Mouse (Mus musculus) limb, embryonic 12.5 days (tissue): Measurements from ENCODE around the gene Irf5. TPM values are rescaled to one million over a fixed set of nuclear protein-coding genes. Genes with fewer than 3 reads are reported as not detected.
A peak's percentile ranks its signal among the peaks of the same experiment; 100 is the strongest.

Source experiments
- ATAC-seq: fragments of 200-750 bp; cut with Nextera tagmentation; 2 replicates; pipeline ENCODE4 v1.8.0; 2017; ENCODE audit warnings: low read depth, moderate TSS enrichment; ENCODE audit not compliant: insufficient number of reproducible peaks, insufficient read depth, low FRiP score, low TSS enrichment
- H3K27ac ChIP-seq: fragments of 300-500 bp; sonication (generic); 2 replicates; pipeline ENCODE4 v1.5.1; 2016; ENCODE audit warnings: mild to moderate bottlenecking, moderate library complexity
- H3K27me3 ChIP-seq: fragments of 300-500 bp; sonication (generic); 2 replicates; pipeline ENCODE4 v1.6.1; 2016; ENCODE audit warnings: mild to moderate bottlenecking, moderate library complexity
- H3K36me3 ChIP-seq: fragments of 300-500 bp; sonication (generic); 2 replicates; pipeline ENCODE4 v1.6.1; 2016; ENCODE audit warnings: mild to moderate bottlenecking, moderate library complexity
- H3K4me1 ChIP-seq: fragments of 300-500 bp; sonication (generic); replicated peaks from 2 replicates; pipeline ENCODE4 v1.6.1; 2016
- H3K4me2 ChIP-seq: fragments of 300-500 bp; sonication (generic); 2 replicates; pipeline ENCODE4 v1.6.1; 2016; ENCODE audit warnings: mild to moderate bottlenecking, moderate library complexity
- H3K4me3 ChIP-seq: fragments of 300-500 bp; sonication (generic); replicated peaks from 2 replicates; pipeline ENCODE4 v1.5.1; 2016; ENCODE audit warnings: mild to moderate bottlenecking
- H3K9ac ChIP-seq: fragments of 300-500 bp; sonication (generic); replicated peaks from 2 replicates; pipeline ENCODE4 v1.6.1; 2016; ENCODE audit warnings: mild to moderate bottlenecking, moderate library complexity
- H3K9me3 ChIP-seq: fragments of 300-500 bp; sonication (generic); 2 replicates; pipeline ENCODE4 v1.6.1; 2016; ENCODE audit warnings: mild to moderate bottlenecking, moderate library complexity
- WGBS: fragments of 180-500 bp; shearing (Covaris S2); methylation state at CpG from one replicate; pipeline ENCODE4 v1.1.7; 2016; 5-methylcytosine and 5-hydroxymethylcytosine counted together
- polyA plus RNA-seq: library from polyadenylated mRNA; unstranded; fragments of >200 nt; fragmentation: Nextera tagmentation; extraction: Ambion mirVana; gene quantifications from 2 replicates; pipeline ENCODE4 v1.2.1, GENCODE M21; 2016

The Irf5 gene
- polyA plus RNA-seq, 1 experiment from 2014 or later = 1.7 TPM

GRCm38 (mm10) chr6:29506834-29507233 lies 19.6 kb upstream of the Irf5 start:
- Histone ChIP-seq H3K9me3 (no peaks in the 10 kb centered on the region), H3K4me1 (peaks cover 45% of the 10 kb centered on the region), H3K27me3 (no peaks in the 10 kb centered on the region), H3K27ac (no peak overlapping the region), H3K9ac (peak overlapping the region; percentile 79), H3K4me3 (peak overlapping the region; percentile 69), H3K36me3 (peaks cover 23% of the 10 kb centered on the region), H3K4me2 (peak overlapping the region; percentile 69)
- WGBS = 11% methylated on average over 8 of the region's 8 CpGs
- ATAC-seq = peak; percentile 30; the same call in 1 of the 2 replicates

- ATAC-seq = peak; percentile 56
- no peaks in the 10 kb centered on the region for H3K9me3 ChIP-seq
- H3K4me2 ChIP-seq = peak within 1 kb of the TSS; percentile 69
- H3K4me1 ChIP-seq = peaks cover 45% of the 10 kb centered on the region
- H3K9ac ChIP-seq = peak within 1 kb of the TSS; percentile 79
- no peaks in the 10 kb centered on the region for H3K27me3 ChIP-seq
- H3K27ac ChIP-seq = peak within 1 kb of the TSS; percentile 78
- peak within 1 kb of the TSS; percentile 69 for H3K4me3 ChIP-seq
- peaks cover 15% of the 10 kb centered on the region for H3K36me3 ChIP-seq
- WGBS = under 1% methylated on average over 47 of the region's 47 CpGs
These were observed 18.7 kb upstream of the Irf5 start, which contains the start of gene Kcp for GRCm38 (mm10) chr6:29507447-29508309. Gene Kcp, minus strand, starts transcription at chr6:29507952.

GRCm38 (mm10) chr6:29509086-29509485 lies 17.3 kb upstream of the Irf5 start:
- H3K4me1 ChIP-seq = peaks cover 58% of the 10 kb centered on the region

GRCm38 (mm10) chr6:29513284-29513683 lies 13.1 kb upstream of the Irf5 start:
- under 1% methylated on average over 11 of the region's 11 CpGs for WGBS
- no peaks in the 10 kb centered on the region for H3K27me3 ChIP-seq

More at GRCm38 (mm10) chr6:29509086-29509485, 17.3 kb upstream of the Irf5 start:
- no peaks in the 10 kb centered on the region for H3K27me3 ChIP-seq
- H3K36me3 ChIP-seq = peaks cover 5% of the 10 kb centered on the region
- H3K27ac ChIP-seq = peak overlapping the region; percentile 76
- no peak for ATAC-seq
- 16% methylated on average over 2 of the region's 2 CpGs for WGBS
- no peaks in the 10 kb centered on the region for H3K9me3 ChIP-seq
- H3K9ac ChIP-seq = no peak overlapping the region
- H3K4me3 ChIP-seq = no peak overlapping the region
- H3K4me2 ChIP-seq = 0 out of 2 replicates have a peak overlapping the region, but pooled peaks have one; percentile 3

DNA sequence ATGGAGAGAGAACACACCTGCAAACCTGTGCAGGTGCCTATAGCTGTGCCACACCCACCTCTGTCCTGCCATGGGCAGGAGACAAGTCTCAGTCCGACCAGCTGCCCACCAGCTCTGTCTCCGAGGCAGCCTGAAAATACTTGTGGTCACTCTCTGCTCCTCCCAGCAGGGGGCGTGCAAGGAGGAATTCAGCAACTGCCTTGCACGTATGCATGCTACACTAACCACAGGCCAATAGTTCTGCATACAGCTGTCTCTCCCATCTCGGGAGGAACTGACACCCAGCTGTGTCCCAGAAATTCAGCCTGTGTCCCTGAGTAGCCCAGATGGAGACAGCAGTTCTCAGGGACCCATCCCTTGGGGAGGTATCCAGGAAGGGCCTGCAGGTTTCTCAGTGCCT lies 9.3 kb upstream of the Irf5 start:
- Histone ChIP-seq H3K4me2 (no peak overlapping the region), H3K36me3 (no peaks in the 10 kb centered on the region), H3K4me3 (no peak overlapping the region), H3K9ac (no peak overlapping the region), H3K27me3 (no peaks in the 10 kb centered on the region), H3K9me3 (no peaks in the 10 kb centered on the region; the same call in 1 of the 2 replicates), H3K27ac (no peak overlapping the region), H3K4me1 (peaks cover 13% of the 10 kb centered on the region)
- WGBS = 6% methylated on average over 5 of the region's 5 CpGs
- no peak for ATAC-seq

More at GRCm38 (mm10) chr6:29513284-29513683, 13.1 kb upstream of the Irf5 start:
- Histone ChIP-seq H3K4me2 (peak overlapping the region; percentile 50), H3K4me1 (peaks cover 37% of the 10 kb centered on the region), H3K36me3 (no peaks in the 10 kb centered on the region), H3K9me3 (no peaks in the 10 kb centered on the region), H3K27ac (peak overlapping the region; percentile 88), H3K9ac (peak overlapping the region; percentile 47; the same call in 1 of the 2 replicates), H3K4me3 (peak overlapping the region; percentile 25)
- peak; percentile 72; the same call in 1 of the 2 replicates for ATAC-seq

GRCm38 (mm10) chr6:29522626-29523300 lies 3.7 kb upstream of the Irf5 start:
- H3K4me2 ChIP-seq = no peak overlapping the region
- no peak overlapping the region for H3K9ac ChIP-seq
- 54% methylated on average over 6 of the region's 6 CpGs for WGBS
- peaks cover 21% of the 10 kb centered on the region for H3K27me3 ChIP-seq
- no peak for ATAC-seq
- H3K9me3 ChIP-seq = no peaks in the 10 kb centered on the region; the same call in 1 of the 2 replicates
- H3K36me3 ChIP-seq = no peaks in the 10 kb centered on the region
- H3K4me3 ChIP-seq = no peak overlapping the region
- no peak overlapping the region for H3K27ac ChIP-seq
- H3K4me1 ChIP-seq = peaks cover 11% of the 10 kb centered on the region

DNA sequence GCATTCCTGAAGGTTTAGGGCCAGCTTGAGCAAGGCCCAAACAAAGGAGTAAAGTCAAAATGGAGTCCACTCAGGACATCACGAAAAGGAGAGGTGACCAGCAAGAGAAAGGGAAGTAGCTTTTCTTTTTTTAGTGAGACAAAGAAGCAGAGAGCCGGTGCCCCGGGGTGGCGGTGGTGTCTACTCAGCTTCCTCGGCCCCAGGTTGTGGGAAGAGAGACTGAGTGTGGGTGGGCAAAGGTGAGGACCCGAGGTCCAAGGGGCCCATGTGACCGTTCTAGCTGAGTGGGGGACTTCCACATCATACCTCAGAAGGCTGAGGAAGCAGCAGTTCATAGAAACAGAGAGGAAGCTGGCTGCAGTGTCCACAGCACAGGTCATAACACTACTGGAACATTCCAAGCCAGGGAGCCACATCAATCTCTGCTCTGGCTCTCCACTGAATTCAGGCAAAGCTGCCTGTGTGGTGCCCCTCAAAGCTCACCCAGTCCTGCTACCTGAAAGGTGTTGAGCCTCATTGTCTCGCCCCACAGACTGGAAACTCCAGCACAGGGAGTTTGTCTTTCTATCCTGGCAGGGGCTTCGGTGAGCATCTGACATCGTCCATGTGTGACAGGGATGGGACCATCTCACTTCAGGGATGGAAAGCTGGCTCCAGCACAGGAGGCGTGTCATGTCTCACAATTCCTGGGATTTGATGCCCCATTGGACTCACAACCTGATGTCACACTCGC lies 3.0 kb upstream of the Irf5 start:
- WGBS = 82% methylated on average over 12 of the region's 12 CpGs

DNA sequence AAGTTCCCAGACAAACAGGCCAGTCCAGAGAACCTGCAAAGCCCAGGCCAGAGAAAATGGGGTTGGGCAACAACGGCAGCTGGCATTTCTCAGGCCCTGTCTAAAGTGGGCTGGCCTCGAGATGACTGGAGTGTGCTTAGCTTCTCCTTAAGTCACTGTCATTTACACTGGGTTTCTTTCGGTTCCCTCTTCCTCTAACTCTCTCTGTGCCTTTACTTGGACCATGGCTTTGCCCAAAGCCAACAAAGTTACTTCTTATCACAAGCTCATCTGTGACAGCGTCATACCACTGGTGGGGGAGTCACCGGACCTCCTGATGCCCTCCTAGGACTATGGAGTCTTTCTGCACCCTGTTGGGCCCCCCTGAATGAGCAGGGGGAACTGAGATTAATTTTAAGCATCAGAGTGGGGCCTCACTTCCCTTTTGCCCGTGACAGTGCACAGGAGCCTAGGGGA lies 2.4 kb upstream of the Irf5 start:
- H3K4me1 ChIP-seq = peaks cover 16% of the 10 kb centered on the region
- no peak overlapping the region for H3K27ac ChIP-seq
- H3K27me3 ChIP-seq = peaks cover 34% of the 10 kb centered on the region
- H3K4me3 ChIP-seq = no peak overlapping the region
- no peaks in the 10 kb centered on the region; the same call in 1 of the 2 replicates for H3K9me3 ChIP-seq
- no peak for ATAC-seq
- H3K4me2 ChIP-seq = no peak overlapping the region
- no peak overlapping the region for H3K9ac ChIP-seq
- WGBS = 60% methylated on average over 6 of the region's 6 CpGs
- no peaks in the 10 kb centered on the region for H3K36me3 ChIP-seq

More for the DNA sequence above, 3.0 kb upstream of the Irf5 start:
- peaks cover 28% of the 10 kb centered on the region for H3K27me3 ChIP-seq
- no peak for ATAC-seq
- no peaks in the 10 kb centered on the region for H3K36me3 ChIP-seq
- H3K4me1 ChIP-seq = peaks cover 16% of the 10 kb centered on the region
- H3K4me2 ChIP-seq = no peak overlapping the region
- no peaks in the 10 kb centered on the region; the same call in 1 of the 2 replicates for H3K9me3 ChIP-seq
- no peak overlapping the region for H3K27ac ChIP-seq
- no peak overlapping the region for H3K4me3 ChIP-seq
- no peak overlapping the region for H3K9ac ChIP-seq

DNA sequence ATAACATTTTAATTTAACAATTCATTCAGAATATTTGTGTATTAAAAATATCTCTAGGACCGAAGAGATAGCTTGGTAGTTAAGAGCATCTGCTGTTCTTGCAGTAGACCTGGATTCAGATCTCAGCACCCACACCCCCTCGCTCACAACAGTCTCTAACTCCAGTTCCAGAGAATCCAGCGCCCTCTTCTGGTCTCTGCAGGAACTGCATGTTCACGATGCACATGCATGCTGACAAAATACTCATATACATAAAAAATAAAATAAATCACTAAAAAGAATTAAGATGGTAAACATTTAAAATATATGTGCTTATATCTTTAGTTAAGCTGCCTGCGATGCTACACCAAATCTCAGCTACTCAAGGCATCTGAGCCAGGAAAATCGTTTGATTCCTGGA lies 1.2 kb upstream of the Irf5 start:
- H3K27ac ChIP-seq = no peak overlapping the region
- H3K4me3 ChIP-seq = no peak overlapping the region
- ATAC-seq = no peak
- 70% methylated on average over 6 of the region's 6 CpGs for WGBS
- H3K9me3 ChIP-seq = no peaks in the 10 kb centered on the region
- H3K4me2 ChIP-seq = no peak overlapping the region
- peaks cover 46% of the 10 kb centered on the region for H3K27me3 ChIP-seq
- H3K36me3 ChIP-seq = no peaks in the 10 kb centered on the region
- no peak overlapping the region for H3K9ac ChIP-seq
- peaks cover 16% of the 10 kb centered on the region for H3K4me1 ChIP-seq

DNA sequence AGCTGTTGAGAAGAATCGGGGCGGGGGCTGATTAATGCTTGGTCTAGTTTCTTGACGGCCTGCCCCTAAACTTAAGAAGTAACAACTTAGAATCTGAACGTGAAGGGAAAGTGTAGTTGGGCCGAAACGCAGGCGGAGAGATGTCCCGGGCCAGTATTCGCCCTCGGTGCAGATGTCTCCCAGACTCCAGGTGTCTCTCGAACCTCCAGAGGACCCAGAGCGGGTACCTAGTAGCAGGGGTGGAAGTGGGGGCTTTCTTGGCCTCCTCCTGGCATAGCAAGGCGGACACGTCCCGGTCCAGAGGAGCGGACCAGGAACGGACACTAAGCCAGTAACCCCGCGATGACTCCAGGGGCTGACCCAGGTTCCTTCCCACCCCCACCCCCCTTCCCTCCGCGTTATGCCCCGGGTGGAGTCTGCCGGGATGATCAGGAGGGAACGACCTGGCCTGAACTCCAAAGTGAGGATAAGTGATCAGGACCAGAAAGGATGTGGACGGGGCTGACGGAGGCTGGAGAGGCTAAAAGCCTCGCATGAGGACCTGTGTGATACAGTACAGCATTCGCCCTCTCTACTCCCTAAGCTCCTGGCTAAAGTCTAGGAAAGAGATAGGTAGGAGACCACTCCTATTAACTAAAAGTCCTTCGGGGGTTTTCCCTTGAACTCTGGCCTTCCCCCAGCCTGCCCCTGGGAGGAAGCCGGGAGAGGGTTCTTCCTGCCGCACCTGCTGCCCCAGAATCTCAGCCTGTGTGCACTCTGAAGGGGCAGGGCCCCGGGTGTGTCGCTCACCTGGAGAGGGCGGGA lies 1.1 kb downstream of the Irf5 start:
- H3K27me3 ChIP-seq = peaks cover 56% of the 10 kb centered on the region
- H3K4me2 ChIP-seq = peak overlapping the region; percentile 99
- 3% methylated on average over 34 of the region's 34 CpGs for WGBS
- no peak overlapping the region for H3K27ac ChIP-seq
- H3K4me1 ChIP-seq = peaks cover 16% of the 10 kb centered on the region
- ATAC-seq = no peak
- no peaks in the 10 kb centered on the region for H3K36me3 ChIP-seq
- H3K9me3 ChIP-seq = no peaks in the 10 kb centered on the region
- peak overlapping the region; percentile 65 for H3K4me3 ChIP-seq
- peak overlapping the region; percentile 18; the same call in 1 of the 2 replicates for H3K9ac ChIP-seq
